Mouse (Mus musculus) kidney, adult 11 months (tissue): ENCODE data around the gene Tpbpb.
A peak's percentile ranks its signal among the peaks of the same experiment; 100 is the strongest.
"Not testable (repeated sequence)": the region's sequence is repeated elsewhere in the genome, so short reads cannot be mapped to it uniquely, and the experiment has no call there.

Experiments
- DNase-seq: peaks from one replicate; pipeline ENCODE4 v3.0.0; 2022

Tpbpb gene

DNA sequence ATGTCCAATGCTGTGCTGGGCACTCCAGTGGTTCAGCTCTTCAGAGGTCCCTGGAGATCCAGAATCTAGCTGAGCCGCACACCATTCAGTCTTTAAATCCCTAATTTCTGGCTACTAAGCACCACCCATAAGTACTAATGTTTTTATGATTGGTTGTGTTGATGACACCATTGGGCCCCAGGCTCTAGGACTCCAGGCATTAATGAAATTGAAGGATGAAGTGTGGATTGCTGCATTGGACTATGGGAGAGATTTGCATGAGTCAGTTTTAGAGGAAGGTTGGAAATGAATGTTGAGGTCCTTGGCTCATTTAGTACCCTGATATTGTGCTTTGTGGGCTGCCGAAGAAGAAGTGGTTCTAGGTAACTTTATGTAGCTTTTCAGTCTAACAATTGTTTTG, at the start of gene Tpbpb:
Gene Tpbpb, minus strand, starts transcription at position 101 of the 400 bp plus-strand sequence.
- not testable (repeated sequence) for DNase-seq

DNA sequence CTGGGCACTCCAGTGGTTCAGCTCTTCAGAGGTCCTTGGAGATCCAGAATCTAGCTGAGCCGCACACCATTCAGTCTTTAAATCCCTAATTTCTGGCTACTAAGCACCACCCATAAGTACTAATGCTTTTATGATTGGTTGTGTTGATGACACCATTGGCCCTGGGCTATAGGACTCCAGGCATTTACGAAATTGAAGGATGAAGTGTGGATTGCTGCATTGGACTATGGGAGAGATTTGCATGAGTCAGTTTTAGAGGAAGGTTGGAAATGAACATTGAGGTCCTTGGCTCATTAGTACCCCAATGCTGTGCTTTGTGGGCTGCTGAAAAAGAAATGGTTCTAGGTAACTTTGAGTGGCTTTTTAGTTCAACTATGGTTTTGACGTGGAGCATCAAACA, 37.2 kb upstream of the Tpbpb start, which contains the start of gene Tpbpa:
Gene Tpbpa, minus strand, starts transcription at position 101 of the 400 bp plus-strand sequence.
- not testable (repeated sequence) for DNase-seq

DNA sequence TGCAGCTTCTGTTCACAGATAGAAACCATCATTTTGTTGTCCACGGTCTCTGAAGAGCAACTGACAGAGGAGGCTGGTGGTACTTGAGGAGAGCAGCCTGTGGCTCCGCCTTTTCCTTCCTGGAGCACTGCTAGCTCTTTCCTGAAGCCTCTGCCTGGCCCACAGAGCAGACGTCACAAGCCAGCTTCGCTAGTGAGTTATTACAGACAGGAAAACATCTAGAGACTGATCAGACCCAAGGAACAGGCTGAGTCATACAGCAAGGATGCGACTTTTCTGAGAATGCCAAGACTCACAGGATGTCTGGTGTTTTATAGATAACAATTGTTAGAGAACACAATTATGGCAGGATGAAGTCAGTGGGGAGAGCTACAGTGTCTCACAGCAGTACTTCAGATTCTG, 31.8 kb upstream of the Tpbpb start, which contains the start of the genes Gm49391 and Ctla2a:
Gene Gm49391, minus strand, starts transcription at position 72 of the 402 bp plus-strand sequence.
Gene Ctla2a, minus strand, starts transcription at position 126 of the 402 bp plus-strand sequence.
- peak; percentile 78 for DNase-seq

DNA sequence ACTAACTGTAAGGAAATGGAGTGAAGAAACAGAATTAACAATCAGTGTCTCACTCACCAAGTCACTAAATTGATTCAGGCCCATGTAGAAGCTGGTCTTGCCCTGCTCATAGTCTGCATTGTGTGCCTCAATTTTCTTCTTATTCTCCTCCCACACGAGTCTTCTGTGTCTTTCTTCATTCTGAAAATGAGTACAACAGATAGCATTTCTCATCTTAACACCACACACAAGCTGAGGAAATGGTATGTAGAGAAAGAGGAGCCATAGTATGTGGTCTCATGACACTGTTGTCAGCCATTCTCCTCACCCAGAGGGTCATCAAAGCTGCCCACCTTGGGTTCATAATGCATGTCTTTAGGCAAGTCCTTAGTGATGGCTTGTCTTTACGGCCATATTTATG, 30.8 kb upstream of the Tpbpb start, which contains the start of gene Gm49393:
Gene Gm49393, minus strand, starts transcription at position 101 of the 400 bp plus-strand sequence.
- not testable (repeated sequence) for DNase-seq

DNA sequence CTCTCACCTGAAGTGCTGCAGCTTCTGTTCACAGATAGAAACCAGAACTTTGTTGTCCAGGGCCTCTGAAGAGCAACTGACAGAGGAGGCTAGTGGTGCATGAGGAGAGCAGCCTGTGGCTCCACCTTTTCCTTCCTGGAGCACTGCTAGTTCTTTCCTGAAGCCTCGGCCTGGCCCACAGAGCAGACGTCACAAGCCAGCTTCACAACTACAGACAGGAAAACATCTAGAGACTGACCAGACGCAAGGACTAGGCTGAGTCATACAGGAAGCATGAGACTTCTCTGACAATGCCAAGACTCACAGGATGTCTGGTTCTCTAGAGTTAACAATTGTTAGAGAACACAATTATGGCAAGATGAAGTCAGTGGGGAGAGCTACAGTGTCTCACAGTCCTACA, 7.4 kb downstream of the Tpbpb start, which contains the start of gene Ctla2b:
Gene Ctla2b, minus strand, starts transcription at position 120 of the 400 bp plus-strand sequence.
- DNase-seq: peak; percentile 80

DNA sequence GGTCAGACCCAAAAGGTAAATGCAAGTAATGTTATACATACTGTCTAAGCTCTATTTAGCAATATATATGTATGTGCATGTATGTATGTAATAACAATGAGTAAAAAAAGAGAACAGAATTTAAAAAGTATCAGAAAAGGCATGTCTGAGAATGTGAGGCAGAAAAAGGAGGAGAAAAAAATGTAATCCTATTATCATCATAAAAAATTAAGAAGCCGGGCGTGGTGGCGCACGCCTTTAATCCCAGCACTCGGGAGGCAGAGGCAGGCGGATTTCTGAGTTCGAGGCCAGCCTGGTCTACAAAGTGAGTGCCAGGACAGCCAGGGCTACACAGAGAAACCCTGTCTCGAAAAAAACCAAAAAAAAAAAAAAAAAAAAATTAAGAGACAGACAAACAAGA, 7.9 kb downstream of the Tpbpb start, which contains the start of gene Gm49392:
Gene Gm49392, minus strand, starts transcription at position 101 of the 400 bp plus-strand sequence.
- DNase-seq: not testable (repeated sequence)

DNA sequence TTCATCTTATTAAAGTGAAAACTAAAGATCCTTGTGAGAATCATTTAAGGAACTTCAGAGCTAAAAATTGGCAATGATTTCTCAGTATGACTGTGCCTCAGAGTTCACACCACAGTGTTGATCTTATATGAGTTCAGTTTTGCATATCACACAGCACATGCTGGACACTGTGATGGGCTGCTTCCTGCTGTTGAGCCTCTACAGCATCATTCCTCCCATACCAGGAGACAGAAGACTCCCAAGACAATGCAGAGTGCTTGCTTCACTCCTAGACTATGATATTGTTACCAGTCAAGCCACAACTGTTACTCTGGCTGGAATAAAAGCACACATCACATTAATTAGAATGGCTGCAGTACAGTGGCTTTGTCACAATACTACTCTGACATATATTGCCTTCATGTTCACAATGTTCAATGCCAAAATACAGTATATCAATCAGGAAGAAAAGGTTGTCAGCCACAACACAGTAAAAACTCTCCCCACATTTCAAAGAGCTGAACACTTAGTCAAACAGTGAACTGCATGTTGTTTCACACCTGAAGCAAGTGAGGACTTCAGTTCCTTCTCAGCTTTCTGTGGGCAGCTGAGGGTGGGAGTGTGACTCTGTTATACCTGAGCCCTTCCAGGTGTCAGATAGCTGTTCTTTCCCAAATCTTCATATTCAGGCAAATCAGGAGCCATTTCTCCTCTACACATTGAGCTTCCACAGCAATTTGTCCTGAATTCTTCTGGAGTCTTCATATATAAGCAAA, 9.1 kb downstream of the Tpbpb start:
- DNase-seq: no peak

DNA sequence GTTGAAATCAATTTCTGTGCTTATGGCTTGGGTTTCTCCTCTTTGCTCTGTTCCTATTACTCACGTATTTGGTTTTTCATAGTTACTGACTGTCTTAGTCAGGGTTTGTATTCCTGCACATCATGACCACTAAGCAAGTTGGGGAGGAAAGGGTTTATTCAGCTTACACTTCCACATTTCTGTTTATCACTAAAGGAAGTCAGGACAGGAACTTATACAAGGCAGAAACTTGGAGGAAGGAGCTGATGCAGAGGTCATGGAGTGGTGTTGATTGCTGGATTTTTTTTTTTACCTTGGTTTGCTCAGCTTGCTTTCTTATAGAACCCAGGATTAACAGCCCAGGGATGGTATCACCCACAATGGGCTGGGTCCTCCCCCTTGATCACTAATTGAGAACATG, 12.4 kb downstream of the Tpbpb start:
- DNase-seq: no peak

DNA sequence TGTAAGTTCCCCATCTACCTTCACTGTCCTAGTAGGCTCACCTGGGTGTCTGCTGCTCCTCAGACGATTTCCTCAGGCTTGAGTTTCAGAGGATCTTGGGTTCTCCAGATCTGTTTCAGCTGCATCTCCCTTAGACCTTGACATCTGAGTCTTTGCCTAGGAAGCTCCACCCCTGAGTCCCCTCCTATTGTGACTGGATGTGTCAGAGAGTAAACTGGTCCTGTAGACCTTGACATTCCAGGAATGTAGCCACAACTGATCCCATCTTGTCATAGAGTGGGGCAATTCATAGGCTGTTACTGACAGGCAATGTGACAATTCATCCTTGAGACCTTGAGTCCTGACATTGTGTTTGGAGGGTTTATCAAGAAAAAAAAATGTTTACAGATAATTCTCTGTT, 40.4 kb downstream of the Tpbpb start, which contains the start of gene 4930486L24Rik:
Gene 4930486L24Rik, minus strand, starts transcription at position 195 of the 400 bp plus-strand sequence.
- DNase-seq: no peak
